Mouse (Mus musculus): Measurements from ENCODE around the gene Anapc2. TPM values are rescaled to one million over a fixed set of nuclear protein-coding genes. Genes with fewer than 3 reads are reported as not detected.

Anapc2 gene
- polyA plus RNA-seq, 1 experiment from 2014 or later: 141 TPM

- Histone ChIP-seq H3K9me3 (replicated peaks) (no peaks in the 10 kb centered on the region), H3K4me1 (peaks cover 28% of the 10 kb centered on the region), H3K4me3 (0 out of 2 replicates have a peak within 1 kb of the TSS, but pooled peaks have one; percentile 7), H3K36me3 (peaks cover 35% of the 10 kb centered on the region), H3K27me3 (ENCODE audit: low read depth, poor library complexity, severe bottlenecking) (peaks cover 69% of the 10 kb centered on the region), H3K27ac (replicated peaks) (no peak within 1 kb of the TSS)
- WGBS: 84% methylated on average over 6 of the region's 6 CpGs
- no peak for DNase-seq (ENCODE audit: low spot score)
Observed at GRCm38 (mm10) chr2:25287927-25288649, 15.8 kb downstream of the Anapc2 start, which contains the start of gene Tmem210. TSS of gene Tmem210 (plus strand) at chr2:25288145.

GRCm38 (mm10) chr2:25288734-25289345 lies 16.6 kb downstream of the Anapc2 start:
- Histone ChIP-seq H3K4me3 (no peak overlapping the region), H3K27ac (replicated peaks) (no peak overlapping the region), H3K36me3 (peaks cover 28% of the 10 kb centered on the region), H3K27me3 (ENCODE audit: low read depth, poor library complexity, severe bottlenecking) (peaks cover 77% of the 10 kb centered on the region), H3K9me3 (replicated peaks) (no peaks in the 10 kb centered on the region), H3K4me1 (peaks cover 28% of the 10 kb centered on the region)
- 82% methylated on average over 7 of the region's 7 CpGs for WGBS
- no peak for DNase-seq (ENCODE audit: low spot score)

GRCm38 (mm10) chr2:25289651-25290050 lies 17.4 kb downstream of the Anapc2 start, which contains the start of gene Lrrc26:
TSS of gene Lrrc26 (plus strand) at chr2:25289915.
- no peak within 1 kb of the TSS for H3K27ac ChIP-seq (replicated peaks)
- H3K27me3 ChIP-seq (ENCODE audit: low read depth, poor library complexity, severe bottlenecking): peaks cover 85% of the 10 kb centered on the region
- peaks cover 28% of the 10 kb centered on the region for H3K4me1 ChIP-seq
- H3K4me3 ChIP-seq: peak within 1 kb of the TSS; percentile 24
- H3K36me3 ChIP-seq: peaks cover 20% of the 10 kb centered on the region
- WGBS: 8% methylated on average over 11 of the region's 11 CpGs
- H3K9me3 ChIP-seq (replicated peaks): no peaks in the 10 kb centered on the region
- DNase-seq (ENCODE audit: low spot score): no peak

GRCm38 (mm10) chr2:25290101-25290815 lies 18.0 kb downstream of the Anapc2 start:
- H3K27ac ChIP-seq (replicated peaks): no peak overlapping the region
- WGBS: 2% methylated on average over 54 of the region's 54 CpGs
- H3K9me3 ChIP-seq (replicated peaks): no peaks in the 10 kb centered on the region
- peak; percentile 26 for DNase-seq (ENCODE audit: low spot score)
- peak overlapping the region; percentile 24 for H3K4me3 ChIP-seq
- peaks cover 14% of the 10 kb centered on the region for H3K36me3 ChIP-seq
- peaks cover 28% of the 10 kb centered on the region for H3K4me1 ChIP-seq
- peaks cover 91% of the 10 kb centered on the region for H3K27me3 ChIP-seq (ENCODE audit: low read depth, poor library complexity, severe bottlenecking)

GRCm38 (mm10) chr2:25290816-25291130 lies 18.5 kb downstream of the Anapc2 start:
- WGBS: 1% methylated on average over 18 of the region's 18 CpGs
- Histone ChIP-seq H3K27ac (replicated peaks) (no peak overlapping the region), H3K9me3 (replicated peaks) (no peaks in the 10 kb centered on the region), H3K27me3 (ENCODE audit: low read depth, poor library complexity, severe bottlenecking) (peaks cover 96% of the 10 kb centered on the region), H3K4me3 (peak overlapping the region; percentile 24), H3K4me1 (peaks cover 28% of the 10 kb centered on the region), H3K36me3 (peaks cover 8% of the 10 kb centered on the region)
- DNase-seq (ENCODE audit: low spot score): peak; percentile 30

GRCm38 (mm10) chr2:25291184-25292053 lies 19.1 kb downstream of the Anapc2 start:
- DNase-seq (ENCODE audit: low spot score): peak; percentile 23
- Histone ChIP-seq H3K9me3 (replicated peaks) (no peaks in the 10 kb centered on the region), H3K27me3 (ENCODE audit: low read depth, poor library complexity, severe bottlenecking) (peaks cover 100% of the 10 kb centered on the region), H3K36me3 (peaks cover 2% of the 10 kb centered on the region; the same call in 1 of the 2 replicates), H3K27ac (replicated peaks) (no peak overlapping the region), H3K4me3 (peak overlapping the region; percentile 45), H3K4me1 (peaks cover 28% of the 10 kb centered on the region)
- WGBS: 7% methylated on average over 32 of the region's 32 CpGs

GRCm38 (mm10) chr2:25292054-25292544 lies 19.8 kb downstream of the Anapc2 start:
- Histone ChIP-seq H3K27ac (replicated peaks) (0 out of 2 replicates have a peak overlapping the region, but pooled peaks have one; percentile 23), H3K27me3 (ENCODE audit: low read depth, poor library complexity, severe bottlenecking) (peaks cover 100% of the 10 kb centered on the region), H3K4me3 (peak overlapping the region; percentile 45), H3K4me1 (peaks cover 28% of the 10 kb centered on the region), H3K36me3 (no peaks in the 10 kb centered on the region), H3K9me3 (replicated peaks) (no peaks in the 10 kb centered on the region)
- no peak for DNase-seq (ENCODE audit: low spot score)
- WGBS: 6% methylated on average over 42 of the region's 43 CpGs

GRCm38 (mm10) chr2:25292856-25293255 lies 20.6 kb downstream of the Anapc2 start:
- Histone ChIP-seq H3K36me3 (no peaks in the 10 kb centered on the region), H3K4me1 (peaks cover 28% of the 10 kb centered on the region), H3K27ac (replicated peaks) (no peak overlapping the region), H3K27me3 (ENCODE audit: low read depth, poor library complexity, severe bottlenecking) (peaks cover 100% of the 10 kb centered on the region), H3K4me3 (no peak overlapping the region), H3K9me3 (replicated peaks) (no peaks in the 10 kb centered on the region)
- peak; percentile 83 for DNase-seq (ENCODE audit: low spot score)
- 0% methylated on average over 1 of the region's 1 CpGs for WGBS

- H3K36me3 ChIP-seq: no peaks in the 10 kb centered on the region
- H3K27ac ChIP-seq (replicated peaks): no peak overlapping the region
- peaks cover 28% of the 10 kb centered on the region for H3K4me1 ChIP-seq
- H3K9me3 ChIP-seq (replicated peaks): no peaks in the 10 kb centered on the region
- no peak for DNase-seq (ENCODE audit: low spot score)
- WGBS: 73% methylated on average over 9 of the region's 9 CpGs
- peaks cover 94% of the 10 kb centered on the region for H3K27me3 ChIP-seq (ENCODE audit: low read depth, poor library complexity, severe bottlenecking)
- no peak overlapping the region for H3K4me3 ChIP-seq
Observed at GRCm38 (mm10) chr2:25293706-25294105, 21.4 kb downstream of the Anapc2 start.

- Histone ChIP-seq H3K27me3 (ENCODE audit: low read depth, poor library complexity, severe bottlenecking) (peaks cover 61% of the 10 kb centered on the region), H3K4me3 (no peak overlapping the region), H3K4me1 (peaks cover 6% of the 10 kb centered on the region), H3K9me3 (replicated peaks) (no peaks in the 10 kb centered on the region), H3K36me3 (no peaks in the 10 kb centered on the region), H3K27ac (replicated peaks) (no peak overlapping the region)
- 83% methylated on average over 8 of the region's 8 CpGs for WGBS
- DNase-seq (ENCODE audit: low spot score): no peak
Observed at GRCm38 (mm10) chr2:25297093-25297492, 24.8 kb downstream of the Anapc2 start.

- no peak for DNase-seq (ENCODE audit: low spot score)
- H3K9me3 ChIP-seq (replicated peaks): no peaks in the 10 kb centered on the region
- H3K27ac ChIP-seq (replicated peaks): no peak overlapping the region
- H3K4me1 ChIP-seq: no peaks in the 10 kb centered on the region; the same call in 1 of the 2 replicates
- no peak overlapping the region for H3K4me3 ChIP-seq
- 89% methylated on average over 10 of the region's 10 CpGs for WGBS
- peaks cover 57% of the 10 kb centered on the region for H3K27me3 ChIP-seq (ENCODE audit: low read depth, poor library complexity, severe bottlenecking)
- H3K36me3 ChIP-seq: no peaks in the 10 kb centered on the region
Observed at GRCm38 (mm10) chr2:25298046-25298445, 25.8 kb downstream of the Anapc2 start.

- Histone ChIP-seq H3K36me3 (no peaks in the 10 kb centered on the region), H3K27ac (replicated peaks) (no peak overlapping the region), H3K4me1 (peaks cover 18% of the 10 kb centered on the region), H3K4me3 (no peak overlapping the region), H3K27me3 (ENCODE audit: low read depth, poor library complexity, severe bottlenecking) (peaks cover 60% of the 10 kb centered on the region), H3K9me3 (replicated peaks) (no peaks in the 10 kb centered on the region)
- WGBS: 84% methylated on average over 3 of the region's 3 CpGs
- no peak for DNase-seq (ENCODE audit: low spot score)
Observed at GRCm38 (mm10) chr2:25303452-25303851, 31.2 kb downstream of the Anapc2 start.
